Mouse (Mus musculus): ENCODE results near the gene Fam13a. TPM values are rescaled to one million over a fixed set of nuclear protein-coding genes. Genes with fewer than 3 reads are reported as not detected.

Fam13a gene
- total RNA-seq, 2 experiments from 2014 or later: 7.6 to 12.6 TPM

DNA sequence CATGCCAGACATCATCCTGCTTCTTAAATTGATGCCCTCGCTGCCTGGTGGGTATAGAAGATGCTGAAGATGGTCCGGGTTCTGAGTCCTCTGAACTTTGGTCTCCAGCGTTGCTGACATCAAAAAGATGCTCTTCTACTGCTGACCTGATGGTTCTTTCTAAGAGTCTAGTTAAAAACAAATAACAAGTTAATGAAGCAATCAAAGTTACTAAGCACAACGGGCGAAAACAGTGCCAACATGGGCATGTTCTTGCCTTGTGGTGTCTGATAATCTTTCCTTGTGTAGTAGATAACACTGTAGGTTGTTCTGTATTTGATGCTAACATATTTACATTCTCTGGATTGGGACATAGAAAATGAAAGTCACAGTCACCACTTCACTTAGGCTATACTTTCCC is 37.2 kb downstream of the Fam13a start:
- Histone ChIP-seq H3K4me3 (no peak overlapping the region), H3K27ac (no peak overlapping the region)
- DNase-seq: no peak
- intact Hi-C loops (cut with DNase I): no loop called here
- no peak for TF ChIP-seq CTCF (IDR thresholded peaks at IDR 0.05)

- TF ChIP-seq CTCF (IDR thresholded peaks at IDR 0.05): peak; percentile 19; the same call in 1 of the 2 replicates
- no peak overlapping the region for H3K4me3 ChIP-seq
- intact Hi-C loops (cut with DNase I): no loop called here
- DNase-seq: no peak
- no peak overlapping the region for H3K27ac ChIP-seq
Measured at GRCm38 (mm10) chr6:58985186-58985585, 39.2 kb downstream of the Fam13a start.

- DNase-seq: no peak
- Histone ChIP-seq H3K4me3 (no peak overlapping the region), H3K27ac (no peak overlapping the region)
- intact Hi-C loops (cut with DNase I): no loop called here
- no peak for TF ChIP-seq CTCF (IDR thresholded peaks at IDR 0.05)
Measured at GRCm38 (mm10) chr6:58975249-58975648, 49.1 kb downstream of the Fam13a start.

- intact Hi-C loops (cut with DNase I): no loop called here
- TF ChIP-seq CTCF (IDR thresholded peaks at IDR 0.05): no peak
- DNase-seq: no peak
- no peak overlapping the region for H3K4me3 ChIP-seq
- H3K27ac ChIP-seq: no peak overlapping the region
Measured at GRCm38 (mm10) chr6:58974428-58974827, 49.9 kb downstream of the Fam13a start.

DNA sequence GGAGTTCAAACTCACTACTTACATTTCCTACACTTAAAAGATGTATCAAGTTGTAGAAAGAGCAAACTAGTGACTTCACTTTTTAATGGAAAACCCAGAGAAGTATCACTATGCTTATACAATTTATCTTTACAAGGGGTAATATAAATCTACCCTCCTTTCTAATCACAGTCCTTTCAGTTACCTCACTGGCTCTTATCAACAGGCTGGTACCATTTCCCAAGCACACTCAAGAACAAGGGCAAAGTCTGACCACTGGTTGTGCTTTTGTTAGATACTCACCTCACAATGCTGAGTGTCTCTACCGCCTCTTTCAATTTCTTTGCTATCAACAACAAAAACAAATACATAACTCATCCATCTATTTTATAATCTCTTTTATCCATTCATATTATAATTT is 51.5 kb downstream of the Fam13a start:
- intact Hi-C loops (cut with DNase I): no loop called here
- no peak overlapping the region for H3K27ac ChIP-seq
- no peak overlapping the region for H3K4me3 ChIP-seq
- TF ChIP-seq CTCF (IDR thresholded peaks at IDR 0.05): no peak
- no peak for DNase-seq

DNA sequence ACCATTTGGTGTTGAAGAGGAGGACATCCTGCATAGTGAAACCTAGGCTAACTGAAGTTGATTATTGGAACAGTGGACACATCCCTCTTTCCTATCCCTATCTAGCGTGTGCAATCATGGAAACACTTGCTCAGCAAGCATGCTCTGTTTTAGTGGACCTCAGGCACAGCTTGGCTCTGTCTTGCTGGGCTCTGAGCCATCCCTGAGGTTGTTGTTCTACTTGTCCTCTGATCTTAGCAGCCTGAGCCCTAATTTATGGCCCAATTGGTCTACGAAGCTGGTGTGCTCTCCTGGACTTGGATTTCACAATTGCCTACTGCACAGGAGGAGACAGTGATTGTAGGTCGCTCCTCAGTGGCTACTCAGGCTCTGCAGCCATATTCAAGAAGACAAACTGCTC is 56.1 kb downstream of the Fam13a start:
- intact Hi-C loops (cut with DNase I): no loop called here
- H3K27ac ChIP-seq: no peak overlapping the region
- H3K4me3 ChIP-seq: no peak overlapping the region
- TF ChIP-seq CTCF (IDR thresholded peaks at IDR 0.05): no peak
- DNase-seq: peak; percentile 65

DNA sequence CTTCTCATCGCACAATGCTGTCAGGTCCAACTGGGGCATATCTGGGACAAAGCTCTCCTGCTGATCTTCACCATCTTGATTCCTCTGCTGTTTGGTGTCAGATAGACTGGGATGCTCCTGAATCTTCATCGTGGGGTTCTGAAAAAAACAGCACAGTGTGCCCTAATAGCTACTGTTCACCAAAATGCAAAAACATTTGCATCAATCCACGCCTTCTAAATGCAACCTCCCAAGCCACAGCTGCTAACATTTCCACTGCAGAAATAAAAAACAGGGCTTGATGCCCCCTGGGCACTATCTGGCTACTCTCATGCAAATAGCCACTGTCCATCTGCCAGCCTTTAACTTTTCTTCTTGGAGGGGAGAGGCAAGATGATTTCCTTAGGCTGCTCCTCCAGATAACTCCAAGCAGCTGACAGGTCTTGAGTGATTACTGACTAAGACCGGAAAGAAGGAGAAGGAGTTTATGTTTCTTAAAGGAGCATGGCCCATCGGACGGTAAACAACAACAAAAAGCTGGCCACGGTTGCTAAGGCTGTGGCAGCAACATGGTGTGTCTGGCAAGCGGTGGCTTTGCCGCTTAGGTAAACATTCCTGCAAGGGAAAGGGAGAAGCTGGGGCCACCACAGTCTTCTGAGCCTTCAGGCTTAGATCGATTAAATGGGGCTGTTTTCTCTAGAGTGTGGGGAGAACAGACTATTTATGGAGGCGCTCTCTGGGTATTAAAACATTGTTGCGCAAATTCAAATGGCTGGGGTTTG is 59.1 kb downstream of the Fam13a start:
- TF ChIP-seq CTCF (IDR thresholded peaks at IDR 0.05): no peak
- peak overlapping the region; percentile 53 for H3K4me3 ChIP-seq
- intact Hi-C loops (cut with DNase I): no loop called here
- DNase-seq: no peak
- peak overlapping the region; percentile 74 for H3K27ac ChIP-seq

DNA sequence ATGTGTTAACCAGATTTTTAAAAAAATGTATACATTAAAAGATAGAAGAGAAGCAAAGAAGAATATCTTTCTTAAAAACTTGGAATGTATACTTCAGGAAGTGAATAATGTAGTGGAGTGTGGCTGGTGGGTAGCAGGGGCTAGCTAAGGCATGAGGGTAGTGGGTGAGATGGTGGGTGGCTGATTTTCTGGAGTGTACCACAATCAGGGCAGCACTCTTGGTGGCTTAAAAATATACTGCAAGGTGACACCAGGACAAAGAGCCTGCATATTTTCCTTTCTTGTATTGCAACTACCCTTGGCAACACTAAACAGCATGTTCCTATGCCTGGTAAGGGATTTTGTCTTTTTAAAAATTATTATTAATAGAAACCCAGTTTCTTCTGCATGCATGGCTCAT is 59.8 kb downstream of the Fam13a start:
- DNase-seq: no peak
- Histone ChIP-seq H3K4me3 (no peak overlapping the region), H3K27ac (no peak overlapping the region)
- no peak for TF ChIP-seq CTCF (IDR thresholded peaks at IDR 0.05)
- intact Hi-C loops (cut with DNase I): no loop called here

- H3K27ac ChIP-seq: no peak overlapping the region
- intact Hi-C loops (cut with DNase I): no loop called here
- H3K4me3 ChIP-seq: no peak overlapping the region
- DNase-seq: no peak
- no peak for TF ChIP-seq CTCF (IDR thresholded peaks at IDR 0.05)
Measured at GRCm38 (mm10) chr6:58964091-58964490, 60.3 kb downstream of the Fam13a start.

- no peak for TF ChIP-seq CTCF (IDR thresholded peaks at IDR 0.05)
- intact Hi-C loops (cut with DNase I): no loop called here
- no peak for DNase-seq
- Histone ChIP-seq H3K27ac (no peak overlapping the region), H3K4me3 (no peak overlapping the region)
Measured at GRCm38 (mm10) chr6:58962691-58963090, 61.7 kb downstream of the Fam13a start.

DNA sequence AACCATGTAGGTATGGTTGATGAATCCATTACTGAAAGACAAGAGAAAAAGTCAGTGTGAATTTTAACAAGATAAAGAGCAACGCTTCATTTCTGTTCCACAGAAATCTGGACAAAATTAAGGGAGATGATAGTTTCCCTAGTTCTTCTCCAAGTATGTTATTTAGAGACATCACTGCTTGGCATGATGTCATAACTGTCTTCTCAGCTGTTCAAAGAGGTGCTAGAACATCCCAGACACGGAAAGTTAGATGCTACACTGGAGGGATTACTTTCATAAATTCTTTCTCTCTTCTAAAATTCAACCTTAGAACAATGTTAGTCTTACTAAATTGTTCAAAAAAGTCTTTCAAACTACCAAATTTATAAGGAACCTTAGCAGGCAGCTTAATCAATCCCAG is 63.8 kb downstream of the Fam13a start:
- no peak for DNase-seq
- TF ChIP-seq CTCF (IDR thresholded peaks at IDR 0.05): no peak
- Histone ChIP-seq H3K27ac (no peak overlapping the region), H3K4me3 (no peak overlapping the region)
- intact Hi-C loops (cut with DNase I): no loop called here

- intact Hi-C loops (cut with DNase I): no loop called here
- peak overlapping the region; percentile 64 for H3K27ac ChIP-seq
- no peak overlapping the region for H3K4me3 ChIP-seq
- TF ChIP-seq CTCF (IDR thresholded peaks at IDR 0.05): no peak
- no peak for DNase-seq
Measured at GRCm38 (mm10) chr6:58951128-58951992, 73.0 kb downstream of the Fam13a start.

- no peak overlapping the region for H3K27ac ChIP-seq
- no peak overlapping the region for H3K4me3 ChIP-seq
- no peak for DNase-seq
- no peak for TF ChIP-seq CTCF (IDR thresholded peaks at IDR 0.05)
- intact Hi-C loops (cut with DNase I): no loop called here
Measured at GRCm38 (mm10) chr6:58950410-58950809, 73.9 kb downstream of the Fam13a start.

All from gastrocnemius, adult 2 months (tissue).